Mouse (Mus musculus): Measurements from ENCODE around the gene Klhl3.
A peak's percentile ranks its signal among the peaks of the same experiment; 100 is the strongest.

- peak; percentile 40 for TF ChIP-seq CTCF (IDR thresholded peaks at IDR 0.05; ENCODE audit: low read depth)
- no peak for TF ChIP-seq EP300 (optimal IDR thresholded peaks at IDR 0.05)
These were observed 96.1 kb downstream of the Klhl3 start for GRCm38 (mm10) chr13:58017298-58017697.
